8 mouse cellular contexts compared by ENCODE assay signal in the genomic region with DNA sequence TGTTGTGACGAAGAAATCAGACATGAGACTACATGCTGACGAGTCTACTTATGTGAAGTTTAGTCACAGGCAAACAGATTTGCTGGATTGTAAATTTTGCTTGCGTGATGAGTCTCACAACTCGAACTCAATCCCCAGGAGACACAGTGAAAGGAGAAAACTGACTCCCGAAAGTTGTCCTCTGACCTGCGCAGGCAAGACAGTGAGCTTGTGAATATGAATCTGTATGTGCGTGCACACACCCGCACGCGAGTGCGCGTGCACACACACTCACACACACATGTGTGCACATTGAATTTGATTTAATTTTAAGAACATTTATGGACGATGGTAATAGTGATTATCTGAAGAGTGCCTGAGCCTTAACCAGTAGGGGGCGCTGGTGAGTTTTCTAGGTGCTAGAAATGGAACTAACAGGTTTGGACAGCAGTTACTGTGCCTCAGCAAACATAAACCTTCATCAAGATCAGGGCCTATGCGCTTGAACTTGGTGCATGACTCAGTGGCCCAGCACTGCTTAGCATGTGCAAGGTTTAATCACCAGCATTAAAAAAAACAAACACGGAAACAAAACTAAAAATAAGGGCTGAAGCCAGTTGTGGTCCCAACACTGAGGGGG. TPM values are rescaled to one million over a fixed set of nuclear protein-coding genes. Genes with fewer than 3 reads are reported as not detected.
DNase-seq lines count a peak whose midpoint lies in the region; ATAC-seq lines count a peak whose summit lies in the region.
"Had no signal": no experiment of that assay in that cellular context is flagged by ENCODE, and none has a peak within 500 bp of the region (broad histone marks: within the 10 kb centered on the region; RNA-seq: fewer than 3 reads in every experiment).

No protein-coding gene starts in this region.

- 0 out of 2 replicates have a peak, but pooled peaks have one; percentile 53 for ATAC-seq in megakaryocyte-erythroid progenitor cell, adult 5-6 weeks (replicated peaks; ENCODE audit: low FRiP score, low TSS enrichment, poor library complexity, severe bottlenecking)

- DNase-seq in CD8-positive naive resting alpha-beta T cell, adult 2 months (ENCODE audit: low read depth in 2 of 2, low spot score in 2 of 2): peak; percentile 83 to 87
- DNase-seq in MN1 (ENCODE audit: low spot score): peak; percentile 80
- peak; percentile 66 for DNase-seq in cerebellum, adult 9-11 months
- DNase-seq in gonadal fat pad, adult 2 months (ENCODE audit: low read depth): peak; percentile 12
- DNase-seq in layer of hippocampus, postnatal 25 days (ENCODE audit: extremely low spot score in 1 of 2, low spot score in 1 of 2): peak; percentile 62 to 97
- DNase-seq in spleen, postnatal 36 days (ENCODE audit: low spot score in 2 of 2): peak; percentile 57 to 77

RNA-seq across cellular contexts. Expression of gene Gucy2e, which starts 35.4 kb away (rescaled TPM):
- polyA plus RNA-seq in gonadal fat pad, adult 2 months (2012; rRNA removed): 0.04 and 0.05 TPM in 2 replicates
- total RNA-seq in layer of hippocampus, postnatal 25 days (2021): 1 to 10 TPM; 1.7 TPM
- total RNA-seq in megakaryocyte-erythroid progenitor cell, adult 5-6 weeks (2014; fragmentation: Nextera tagmentation): not detected in 2 replicates
- not detected in 2 replicates for total RNA-seq in megakaryocyte-erythroid progenitor cell, adult 5-6 weeks (2017)
- polyA plus RNA-seq: macrophage had no signal

RNA-seq across cellular contexts. Expression of gene Cntrob, which starts 51.3 kb away (rescaled TPM):
- 6.8 and 7.0 TPM in 2 replicates for polyA plus RNA-seq in gonadal fat pad, adult 2 months (2012; rRNA removed)
- total RNA-seq in layer of hippocampus, postnatal 25 days (2021): 10 to 100 TPM; 11.2 to 15.6 TPM
- total RNA-seq in megakaryocyte-erythroid progenitor cell, adult 5-6 weeks (2014; fragmentation: Nextera tagmentation): 40.0 and 56.6 TPM in 2 replicates
- total RNA-seq in megakaryocyte-erythroid progenitor cell, adult 5-6 weeks (2017): 19.7 and 31.6 TPM in 2 replicates

RNA-seq across cellular contexts. Expression of gene Trappc1, which starts 51.5 kb away (rescaled TPM):
- polyA plus RNA-seq in gonadal fat pad, adult 2 months (2012; rRNA removed): 66.2 and 80.4 TPM in 2 replicates
- 10 to 100 TPM; 63.5 to 68.4 TPM for total RNA-seq in layer of hippocampus, postnatal 25 days (2021)
- total RNA-seq in megakaryocyte-erythroid progenitor cell, adult 5-6 weeks (2014; fragmentation: Nextera tagmentation): 77.9 and 81.4 TPM in 2 replicates
- total RNA-seq in megakaryocyte-erythroid progenitor cell, adult 5-6 weeks (2017): 82.4 and 97.4 TPM in 2 replicates

RNA-seq across cellular contexts. Expression of gene Kcnab3, which starts 53.8 kb away (rescaled TPM):
- polyA plus RNA-seq in gonadal fat pad, adult 2 months (2012; rRNA removed): 0.76 and 0.94 TPM in 2 replicates
- 10 to 100 TPM; 23.3 to 24.4 TPM for total RNA-seq in layer of hippocampus, postnatal 25 days (2021)
- not detected in 2 replicates for total RNA-seq in megakaryocyte-erythroid progenitor cell, adult 5-6 weeks (2014; fragmentation: Nextera tagmentation)
- total RNA-seq in megakaryocyte-erythroid progenitor cell, adult 5-6 weeks (2017): 0.38 TPM in 1 of 2 replicates, not detected in the other

Comparison
In these comparisons a context has a peak if more than half of its experiments do, and no peak if none do; other contexts are left out.
1. Peak in every context shown above with its lines: DNase-seq and ATAC-seq.
2. DNase-seq: peak in every context shown above with its lines; median percentile 85 in CD8-positive naive resting alpha-beta T cell, adult 2 months; 80 in MN1; 80 in layer of hippocampus, postnatal 25 days; 67 in spleen, postnatal 36 days; 66 in cerebellum, adult 9-11 months; 12 in gonadal fat pad, adult 2 months.